Mouse (Mus musculus): ENCODE results near the gene Rasgrf2.

DNA sequence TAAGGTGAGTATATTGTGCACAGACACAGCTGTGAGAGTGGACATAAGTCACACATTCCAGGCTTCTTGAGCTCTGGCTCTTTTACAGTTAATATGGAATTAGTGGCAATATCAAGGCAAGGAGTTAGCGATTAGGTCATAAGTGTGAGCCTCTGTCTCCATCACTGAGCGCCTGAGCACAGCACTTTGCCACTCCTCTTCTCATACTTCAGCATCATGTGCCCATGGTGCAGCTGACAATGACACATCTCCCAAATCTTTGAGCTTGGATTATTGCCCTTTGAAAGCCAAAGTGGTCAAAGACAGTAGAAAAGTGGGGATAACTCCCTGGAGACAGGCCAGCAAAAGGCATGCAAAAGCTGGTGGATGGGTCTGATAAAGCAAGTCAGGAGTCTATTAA is 175.8 kb downstream of the Rasgrf2 start:
- TF ChIP-seq POLR2A (IDR thresholded peaks at IDR 0.05; ENCODE audit: insufficient read depth, low read depth, low read length) (no peak), CTCF (IDR thresholded peaks at IDR 0.05; ENCODE audit: insufficient read depth, low read depth, low read length) (no peak)
